In genomic region chr4:58330016-58330415, GRCm38 (mm10) we compare ENCODE assay signal across 25 mouse cellular contexts. TPM values are rescaled to one million over a fixed set of nuclear protein-coding genes. Genes with fewer than 3 reads are reported as not detected.
"Had no signal": no experiment of that assay in that cellular context is flagged by ENCODE, and none has a peak within 500 bp of the region (broad histone marks: within the 10 kb centered on the region; RNA-seq: fewer than 3 reads in every experiment).

No protein-coding gene starts in this region.

- H3K27ac ChIP-seq: embryonic facial prominence, embryonic 10.5 days; embryonic facial prominence, embryonic 12.5 days; embryonic facial prominence, embryonic 13.5 days; embryonic facial prominence, embryonic 15.5 days; forebrain, embryonic 10.5 days; forebrain, embryonic 12.5 days; forebrain, embryonic 13.5 days; forebrain, embryonic 15.5 days; heart, adult 2 months; heart, embryonic 10.5 days had no signal

- DNase-seq: cerebellum, adult 9-11 months; cerebellum, postnatal 10 days; cerebellum, postnatal 14 days; cerebellum, postnatal 25 days; cerebellum, postnatal 36 days; embryo, embryonic 11 days; forebrain, postnatal 0 days; gastrocnemius, postnatal 10 days; gastrocnemius, postnatal 14 days; gastrocnemius, postnatal 25 days; heart, adult 11 months; heart, adult 18-20 months; heart, adult 2 months had no signal

- H3K4me3 ChIP-seq: embryonic facial prominence, embryonic 10.5 days; embryonic facial prominence, embryonic 12.5 days; embryonic facial prominence, embryonic 13.5 days; embryonic facial prominence, embryonic 15.5 days; erythroblast, embryonic 14.5 days; forebrain, embryonic 10.5 days; forebrain, embryonic 12.5 days; forebrain, embryonic 13.5 days; forebrain, embryonic 15.5 days; heart, adult 2 months; heart, embryonic 10.5 days had no signal

RNA-seq across cellular contexts. Expression of gene Musk, which starts 44.3 kb away (rescaled TPM):
- total RNA-seq: common myeloid progenitor, adult 5-6 weeks; granulocyte monocyte progenitor cell, adult 5-6 weeks had no signal
